Mouse (Mus musculus) frontal cortex, adult 2 months (tissue): ENCODE measurements around the gene Spata2. TPM values are rescaled to one million over a fixed set of nuclear protein-coding genes. Genes with fewer than 3 reads are reported as not detected.

Experiments used
- DNase-seq, 2 experiments: peaks; one replicate each; pipeline ENCODE4 v3.0.0; 2022; ENCODE audit warnings: low spot score in 1 of 2; ENCODE audit errors: extremely low spot score in 1 of 2
- polyA plus RNA-seq: library from polyadenylated mRNA; depleted of rRNA; stranded (reverse); fragments of >200 nt; gene quantifications from 2 replicates; pipeline ENCODE4 v1.2.3, GENCODE M21; 2012

Spata2 gene
- polyA plus RNA-seq, 1 experiment: 53.1 TPM

- DNase-seq: no peak
These were observed 8.8 kb downstream of the Spata2 start for GRCm38 (mm10) chr2:167483827-167484410.

GRCm38 (mm10) chr2:167483081-167483826 lies 9.4 kb downstream of the Spata2 start:
- no peak for DNase-seq

- DNase-seq: no peak
These were observed 10.0 kb downstream of the Spata2 start for GRCm38 (mm10) chr2:167482681-167483080.

- no peak for DNase-seq
These were observed 13.2 kb downstream of the Spata2 start for GRCm38 (mm10) chr2:167479501-167479900.

- DNase-seq: no peak
These were observed 14.6 kb downstream of the Spata2 start for GRCm38 (mm10) chr2:167478128-167478527.

GRCm38 (mm10) chr2:167476762-167477161 lies 15.9 kb downstream of the Spata2 start:
- no peak for DNase-seq

- peak; percentile 53 to 75 for DNase-seq
These were observed 16.4 kb downstream of the Spata2 start for GRCm38 (mm10) chr2:167476200-167476688.

GRCm38 (mm10) chr2:167475596-167475995 lies 17.1 kb downstream of the Spata2 start:
- DNase-seq: no peak

- DNase-seq: no peak
These were observed 18.5 kb downstream of the Spata2 start for GRCm38 (mm10) chr2:167474218-167474617.

- no peak for DNase-seq
These were observed 21.1 kb downstream of the Spata2 start for GRCm38 (mm10) chr2:167471585-167471984.

- no peak for DNase-seq
These were observed 22.1 kb downstream of the Spata2 start for GRCm38 (mm10) chr2:167470611-167471010.

- no peak for DNase-seq
These were observed 24.2 kb downstream of the Spata2 start for GRCm38 (mm10) chr2:167468444-167468843.

- DNase-seq: no peak
These were observed 25.5 kb downstream of the Spata2 start for GRCm38 (mm10) chr2:167467214-167467613.

- no peak for DNase-seq
These were observed 26.7 kb downstream of the Spata2 start for GRCm38 (mm10) chr2:167465951-167466350.

GRCm38 (mm10) chr2:167463802-167464201 lies 28.9 kb downstream of the Spata2 start:
- no peak for DNase-seq

- DNase-seq: peak in 1 of 2 experiments; percentile 52
These were observed 29.7 kb downstream of the Spata2 start for GRCm38 (mm10) chr2:167462954-167463353.

GRCm38 (mm10) chr2:167459071-167459865 lies 33.4 kb downstream of the Spata2 start:
- DNase-seq: no peak

GRCm38 (mm10) chr2:167458548-167458947 lies 34.1 kb downstream of the Spata2 start:
- DNase-seq: no peak

GRCm38 (mm10) chr2:167457213-167457612 lies 35.5 kb downstream of the Spata2 start:
- no peak for DNase-seq

- no peak for DNase-seq
These were observed 36.2 kb downstream of the Spata2 start for GRCm38 (mm10) chr2:167456361-167457020.

- DNase-seq: peak in 1 of 2 experiments; percentile 47
These were observed 38.9 kb downstream of the Spata2 start for GRCm38 (mm10) chr2:167453814-167454213.
